Mouse (Mus musculus) C2C12 (cell line): ENCODE data around the gene Khdc3.

Experiments used
- CTCF ChIP-seq: IDR thresholded peaks from one replicate; pipeline ENCODE4 v1.5.1; 2011; ENCODE audit not compliant: control insufficient read depth, insufficient read depth, insufficient read length
- MAX ChIP-seq: IDR thresholded peaks from one replicate; pipeline ENCODE4 v1.6.1; 2011; ENCODE audit warnings: mild to moderate bottlenecking, control low read depth
- MYOD1 ChIP-seq: IDR thresholded peaks from one replicate; pipeline ENCODE4 v1.6.1; 2011; ENCODE audit warnings: low read depth; ENCODE audit not compliant: control insufficient read depth, insufficient read length
- MYOG ChIP-seq: IDR thresholded peaks from one replicate; pipeline ENCODE4 v1.6.1; 2011; ENCODE audit not compliant: control insufficient read depth, insufficient read length; ENCODE audit errors: extremely low read depth
- USF1 ChIP-seq: IDR thresholded peaks from one replicate; pipeline ENCODE4 v1.6.1; 2011; ENCODE audit warnings: low read depth, mild to moderate bottlenecking, control low read depth, moderate library complexity

- TF ChIP-seq USF1 (no peak), CTCF (no peak), MAX (no peak), MYOD1 (no peak), MYOG (no peak)
These were observed 29.2 kb upstream of the Khdc3 start for GRCm38 (mm10) chr9:73072426-73072825.
